Mouse (Mus musculus) liver, adult 2 months (tissue): Measurements from ENCODE around the gene Nav2.

Experiments used
- CTCF ChIP-seq: fragments of 200-500 bp; IDR thresholded peaks from 2 replicates; pipeline ENCODE4 v1.5.1; 2011; ENCODE audit warnings: low read depth, low read length, control low read depth
- POLR2A ChIP-seq: fragments of 200-500 bp; IDR thresholded peaks from 2 replicates; pipeline ENCODE4 v1.6.1; 2011; ENCODE audit warnings: low read length, control low read depth; ENCODE audit not compliant: insufficient read depth; ENCODE audit errors: extremely low read depth

DNA sequence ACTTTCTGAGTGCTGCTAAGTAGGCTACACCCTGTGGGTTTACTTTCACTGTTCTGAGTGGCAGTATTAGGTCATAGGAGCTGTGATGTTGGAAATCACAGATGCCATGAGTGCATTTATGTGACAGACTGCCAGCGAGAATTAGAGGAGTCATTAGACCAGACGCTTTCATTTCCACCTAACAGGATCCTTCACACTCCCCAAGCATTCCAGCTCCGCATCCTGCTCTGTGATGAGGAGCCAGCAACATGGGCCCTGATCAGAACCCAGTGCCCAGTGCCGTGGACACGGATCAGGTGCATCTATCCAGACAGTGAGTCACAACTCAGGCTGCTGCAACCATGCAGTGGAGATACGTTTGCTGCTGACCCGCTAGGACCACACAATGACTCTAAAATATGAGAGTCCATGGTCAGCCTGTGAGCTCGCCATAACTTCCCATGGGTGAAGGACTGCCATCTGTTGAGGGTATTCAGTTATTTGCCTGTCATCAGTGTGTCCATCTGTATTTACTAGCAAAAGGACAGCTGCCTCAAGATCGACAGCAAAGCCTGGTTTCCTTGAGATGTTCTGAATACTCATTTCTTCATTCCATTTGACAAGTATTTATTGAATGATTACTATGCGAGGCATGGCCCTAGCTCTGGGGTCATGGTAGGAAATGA, 461.4 kb downstream of the Nav2 start:
- TF ChIP-seq CTCF (no peak), POLR2A (no peak)
